Mouse (Mus musculus) hindbrain, embryonic 16.5 days (tissue): Measurements from ENCODE around the gene Calcoco1. TPM values are rescaled to one million over a fixed set of nuclear protein-coding genes. Genes with fewer than 3 reads are reported as not detected.

Source experiments
- ATAC-seq: fragments of 200-750 bp; cut with Nextera tagmentation; 2 replicates; pipeline ENCODE4 v1.8.0; 2017; ENCODE audit warnings: moderate TSS enrichment, moderate library complexity
- H3K27ac ChIP-seq: fragments of 300-500 bp; sonication (generic); 2 replicates; pipeline ENCODE4 v1.5.1; 2014; ENCODE audit warnings: low read depth, mild to moderate bottlenecking, control low read depth, low read length, moderate library complexity
- H3K27me3 ChIP-seq: fragments of 300-500 bp; sonication (generic); replicated peaks from 2 replicates; pipeline ENCODE4 v1.6.1; 2014; ENCODE audit warnings: low read length; ENCODE audit not compliant: control insufficient read depth, insufficient read depth
- H3K36me3 ChIP-seq: fragments of 300-500 bp; sonication (generic); 2 replicates; pipeline ENCODE4 v1.6.1; 2014; ENCODE audit warnings: mild to moderate bottlenecking, low read length, moderate library complexity, mixed read lengths; ENCODE audit not compliant: control insufficient read depth, insufficient read depth
- H3K4me1 ChIP-seq: fragments of 300-500 bp; sonication (generic); 2 replicates; pipeline ENCODE4 v1.6.1; 2014; ENCODE audit warnings: low read depth, low read length; ENCODE audit not compliant: control insufficient read depth, insufficient read depth
- H3K4me2 ChIP-seq: fragments of 300-500 bp; sonication (generic); 2 replicates; pipeline ENCODE4 v1.6.1; 2014; ENCODE audit warnings: mild to moderate bottlenecking, low read length, control low read depth, moderate library complexity
- H3K4me3 ChIP-seq: fragments of 300-500 bp; sonication (generic); 2 replicates; pipeline ENCODE4 v1.5.1; 2014; ENCODE audit warnings: mild to moderate bottlenecking, low read length, control low read depth, moderate library complexity
- H3K9ac ChIP-seq: fragments of 300-500 bp; sonication (generic); 2 replicates; pipeline ENCODE4 v1.6.1; 2014; ENCODE audit warnings: low read depth, mild to moderate bottlenecking, control low read depth, low read length, moderate library complexity
- H3K9me3 ChIP-seq: fragments of 300-500 bp; sonication (generic); 2 replicates; pipeline ENCODE4 v1.6.1; 2014; ENCODE audit warnings: mild to moderate bottlenecking, low read length, moderate library complexity; ENCODE audit not compliant: control insufficient read depth
- WGBS: fragments of 180-500 bp; shearing (Covaris S2); extraction: QIAGEN DNeasy Blood & Tissue Kit; methylation state at CpG from one replicate; pipeline ENCODE4 v1.1.7; 2014; 5-methylcytosine and 5-hydroxymethylcytosine counted together
- polyA plus RNA-seq: library from polyadenylated mRNA; unstranded; fragments of >200 nt; fragmentation: Nextera tagmentation; extraction: Ambion mirVana; gene quantifications from 2 replicates; pipeline ENCODE4 v1.2.1, GENCODE M21; 2015

The Calcoco1 gene
- polyA plus RNA-seq, 1 experiment from 2014 or later, result 34.6 TPM

DNA sequence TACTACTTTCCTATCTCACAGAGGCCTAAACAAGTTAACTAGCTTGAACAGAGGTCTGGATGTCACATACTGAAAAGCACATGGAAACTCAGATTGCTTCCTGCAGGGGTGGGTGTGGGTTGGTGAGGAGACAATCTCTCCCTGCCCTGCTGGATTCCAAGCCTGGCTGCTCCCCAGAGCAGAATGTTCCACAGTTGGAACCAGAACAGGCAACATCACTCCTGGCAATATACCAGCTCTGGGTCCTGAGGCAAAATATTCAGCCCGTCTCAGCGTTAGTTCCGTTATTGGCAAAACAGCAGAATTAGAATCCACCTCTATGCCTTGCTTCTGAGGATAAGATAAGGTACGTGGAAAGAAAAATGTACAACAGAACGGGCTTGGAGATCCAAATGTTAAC, 28.3 kb upstream of the Calcoco1 start:
- Histone ChIP-seq H3K9ac (no peak overlapping the region), H3K4me1 (peaks cover 22% of the 10 kb centered on the region), H3K4me2 (no peak overlapping the region), H3K27ac (no peak overlapping the region), H3K4me3 (no peak overlapping the region), H3K27me3 (no peaks in the 10 kb centered on the region; the same call in 1 of the 2 replicates), H3K9me3 (no peaks in the 10 kb centered on the region), H3K36me3 (no peaks in the 10 kb centered on the region)
- WGBS, result 64% methylated on average over 5 of the region's 5 CpGs
- no peak for ATAC-seq

DNA sequence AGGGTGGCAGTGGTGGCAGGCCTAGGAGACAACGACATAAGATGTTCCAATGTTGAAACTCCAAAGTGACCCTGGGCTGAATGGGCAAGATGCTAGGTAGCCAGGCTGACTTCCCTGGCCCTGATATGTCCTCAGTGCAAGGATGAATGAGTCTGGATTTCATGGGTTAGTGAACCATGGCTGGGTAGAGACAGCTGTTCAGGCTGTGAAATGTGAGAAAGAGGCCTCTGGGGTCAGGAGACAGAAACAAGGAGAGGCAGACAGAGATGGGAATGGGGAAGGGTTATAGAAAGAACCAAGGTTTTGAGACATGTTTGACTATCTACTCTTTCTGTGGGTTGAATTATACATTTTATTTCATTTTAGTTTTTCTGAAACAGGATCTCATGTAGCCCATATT, 27.1 kb upstream of the Calcoco1 start:
- Histone ChIP-seq H3K36me3 (no peaks in the 10 kb centered on the region), H3K9me3 (no peaks in the 10 kb centered on the region), H3K27me3 (peaks cover 2% of the 10 kb centered on the region; the same call in 1 of the 2 replicates), H3K4me1 (peaks cover 33% of the 10 kb centered on the region), H3K4me3 (no peak overlapping the region), H3K4me2 (no peak overlapping the region), H3K9ac (no peak overlapping the region), H3K27ac (no peak overlapping the region)
- 59% methylated on average over 1 of the region's 1 CpGs for WGBS
- no peak for ATAC-seq

DNA sequence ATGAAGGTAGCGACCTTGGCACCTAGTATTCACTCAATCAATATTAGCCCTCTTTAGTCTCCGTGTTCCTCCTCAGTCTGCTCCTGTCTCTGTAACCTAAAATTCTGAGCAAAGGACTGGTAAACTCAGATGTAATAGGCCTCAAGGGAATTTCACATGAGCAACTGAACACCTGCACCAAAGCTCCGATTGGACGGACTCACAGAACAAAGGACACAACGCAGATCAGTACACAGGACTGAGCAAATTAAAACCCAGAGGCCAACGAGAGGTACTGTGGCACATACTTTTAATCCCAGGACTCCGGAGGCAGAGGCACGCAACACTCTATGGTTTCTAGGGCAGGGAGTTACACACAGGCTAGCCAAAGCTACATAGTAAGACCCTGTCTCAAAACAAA, 25.9 kb upstream of the Calcoco1 start:
- no peak overlapping the region for H3K4me3 ChIP-seq
- peak overlapping the region; percentile 76 for H3K9ac ChIP-seq
- peaks cover 45% of the 10 kb centered on the region for H3K4me1 ChIP-seq
- H3K9me3 ChIP-seq, result no peaks in the 10 kb centered on the region
- WGBS, result 25% methylated on average over 8 of the region's 8 CpGs
- peak overlapping the region; percentile 93 for H3K27ac ChIP-seq
- H3K36me3 ChIP-seq, result no peaks in the 10 kb centered on the region
- no peak for ATAC-seq
- H3K4me2 ChIP-seq, result peak overlapping the region; percentile 82
- H3K27me3 ChIP-seq, result peaks cover 2% of the 10 kb centered on the region

DNA sequence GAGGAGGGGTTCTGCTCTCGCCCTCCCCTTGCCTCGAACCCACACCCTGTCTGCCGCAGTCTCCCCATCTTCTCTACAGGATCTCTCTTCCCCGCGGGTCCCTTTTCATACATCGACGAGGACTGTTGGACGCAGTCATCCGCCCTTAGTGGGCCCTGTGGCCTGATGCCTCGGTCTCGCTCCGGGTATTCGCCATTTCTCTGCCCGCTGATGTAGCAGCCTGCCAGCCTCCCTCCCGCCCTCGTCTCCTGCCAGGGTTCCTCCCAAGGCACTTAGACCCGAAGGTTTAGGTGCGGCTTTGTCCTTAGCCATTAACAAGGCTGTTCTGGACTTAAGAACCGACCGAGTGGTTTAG, 25.3 kb upstream of the Calcoco1 start:
- Histone ChIP-seq H3K4me1 (peaks cover 45% of the 10 kb centered on the region), H3K27ac (peak overlapping the region; percentile 93), H3K36me3 (no peaks in the 10 kb centered on the region), H3K27me3 (peaks cover 2% of the 10 kb centered on the region; the same call in 1 of the 2 replicates), H3K9ac (peak overlapping the region; percentile 76), H3K4me2 (peak overlapping the region; percentile 82), H3K9me3 (no peaks in the 10 kb centered on the region), H3K4me3 (peak overlapping the region; percentile 45)
- no peak for ATAC-seq
- WGBS, result 2% methylated on average over 18 of the region's 20 CpGs

DNA sequence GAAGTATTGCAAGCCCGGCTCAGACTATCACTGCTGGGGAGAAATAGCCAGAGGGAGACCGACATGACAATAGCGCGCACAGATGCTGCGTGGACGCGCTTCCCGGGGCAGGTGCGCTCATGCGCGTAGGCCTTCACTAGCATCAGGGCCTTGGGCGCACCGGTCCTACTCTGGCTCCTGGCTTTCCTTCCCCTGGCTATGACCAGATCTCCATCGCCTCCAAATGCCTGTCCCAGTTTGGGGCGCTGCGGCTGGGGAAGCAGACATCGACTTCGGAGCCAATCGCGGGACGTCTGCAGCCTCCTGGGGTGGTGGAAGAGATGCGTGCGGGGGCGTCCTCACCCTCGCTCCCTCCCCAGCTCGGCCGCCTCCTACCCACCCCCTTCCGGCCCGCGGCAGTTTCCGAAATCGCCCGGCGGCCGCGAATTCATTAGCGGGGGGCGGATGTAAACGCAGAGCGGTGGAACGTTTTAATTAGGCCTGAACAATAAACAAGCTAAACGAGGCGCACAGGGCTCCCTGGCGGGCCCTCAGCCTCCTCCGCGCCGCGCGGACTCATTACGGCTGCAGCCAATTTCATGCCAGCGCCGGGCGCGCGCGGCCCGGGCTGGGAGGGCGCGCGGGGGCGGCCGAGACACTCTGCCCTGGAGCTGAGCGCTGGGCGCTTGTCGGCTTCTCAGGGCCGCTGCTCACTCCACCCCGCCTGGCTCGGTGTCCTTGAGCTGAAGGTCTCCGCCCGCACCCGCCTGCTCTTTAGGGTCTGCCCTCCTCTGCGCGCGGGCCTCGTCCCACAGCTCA, 24.7 kb upstream of the Calcoco1 start:
- Histone ChIP-seq H3K27me3 (peaks cover 2% of the 10 kb centered on the region; the same call in 1 of the 2 replicates), H3K4me3 (peak overlapping the region; percentile 45), H3K4me2 (peak overlapping the region; percentile 82), H3K27ac (peak overlapping the region; percentile 93), H3K36me3 (no peaks in the 10 kb centered on the region), H3K4me1 (peaks cover 45% of the 10 kb centered on the region), H3K9me3 (no peaks in the 10 kb centered on the region), H3K9ac (peak overlapping the region; percentile 76)
- 0% methylated on average over 71 of the region's 75 CpGs for WGBS
- ATAC-seq, result peak; percentile 67

DNA sequence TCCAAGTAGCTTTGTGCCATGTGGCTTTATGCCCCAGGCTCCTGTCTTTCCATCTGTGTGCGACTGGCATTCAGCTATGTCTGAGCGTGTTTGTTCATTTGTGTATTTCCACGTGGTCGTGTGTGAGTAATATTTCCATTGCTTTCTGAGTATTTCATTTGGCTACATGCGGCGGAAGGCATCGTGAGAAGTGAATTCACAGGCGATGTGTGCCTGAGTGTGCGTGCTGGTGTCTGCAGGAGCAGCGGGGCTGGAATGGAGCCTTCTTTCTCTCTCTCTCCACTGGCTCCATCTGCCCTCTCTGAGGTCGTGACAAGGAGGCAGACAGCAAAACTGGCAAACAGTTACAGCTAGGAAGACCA, 24.1 kb upstream of the Calcoco1 start:
- H3K36me3 ChIP-seq, result no peaks in the 10 kb centered on the region
- peaks cover 2% of the 10 kb centered on the region; the same call in 1 of the 2 replicates for H3K27me3 ChIP-seq
- peak overlapping the region; percentile 82 for H3K4me2 ChIP-seq
- H3K9me3 ChIP-seq, result no peaks in the 10 kb centered on the region
- peak overlapping the region; percentile 93 for H3K27ac ChIP-seq
- peak; percentile 3; the same call in 1 of the 2 replicates for ATAC-seq
- peak overlapping the region; percentile 45 for H3K4me3 ChIP-seq
- H3K4me1 ChIP-seq, result peaks cover 45% of the 10 kb centered on the region
- 5% methylated on average over 11 of the region's 11 CpGs for WGBS
- peak overlapping the region; percentile 76 for H3K9ac ChIP-seq

DNA sequence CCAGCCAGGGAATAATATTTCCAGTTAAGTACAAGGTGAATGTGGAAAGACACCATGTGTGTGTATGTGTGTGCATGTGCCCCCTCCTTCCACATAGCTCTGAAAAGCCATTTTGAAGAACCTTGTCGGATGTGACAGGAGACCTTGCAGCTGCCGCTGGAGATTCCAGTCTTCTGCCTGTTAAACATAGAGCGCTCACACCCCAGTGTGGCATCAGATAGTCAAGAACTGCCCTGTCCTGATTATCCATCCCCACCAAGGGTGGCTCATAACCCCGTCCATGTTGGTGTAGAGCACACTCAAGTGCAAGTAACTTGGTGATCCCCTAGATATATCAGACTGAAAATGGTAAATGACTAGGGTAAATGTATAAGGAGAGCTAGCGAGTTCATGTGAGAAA, 23.4 kb upstream of the Calcoco1 start:
- peaks cover 2% of the 10 kb centered on the region; the same call in 1 of the 2 replicates for H3K27me3 ChIP-seq
- H3K27ac ChIP-seq, result peak overlapping the region; percentile 93
- no peaks in the 10 kb centered on the region for H3K9me3 ChIP-seq
- peaks cover 45% of the 10 kb centered on the region for H3K4me1 ChIP-seq
- 35% methylated on average over 5 of the region's 5 CpGs for WGBS
- H3K36me3 ChIP-seq, result no peaks in the 10 kb centered on the region
- no peak overlapping the region for H3K4me2 ChIP-seq
- H3K9ac ChIP-seq, result no peak overlapping the region
- H3K4me3 ChIP-seq, result no peak overlapping the region
- no peak for ATAC-seq

DNA sequence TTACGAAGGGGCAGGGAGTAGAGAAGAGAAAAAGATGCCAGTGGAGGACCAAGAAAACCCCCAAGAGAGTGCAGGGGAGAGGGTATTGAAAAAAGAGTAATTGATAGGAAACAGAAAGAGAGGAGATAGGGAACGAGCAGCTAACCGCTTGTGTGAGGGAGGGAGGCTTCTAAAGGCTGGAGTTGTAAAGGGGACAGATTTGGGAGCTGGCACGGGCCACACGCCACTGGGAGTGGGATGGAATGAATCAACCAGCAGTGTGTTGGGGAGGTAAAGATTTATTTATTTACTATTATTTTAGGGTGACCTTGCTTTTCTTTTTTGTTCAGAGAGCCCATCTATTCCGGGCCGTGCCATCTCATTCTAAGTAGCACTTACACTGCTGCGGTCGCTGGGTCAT, 22.9 kb upstream of the Calcoco1 start:
- WGBS, result 23% methylated on average over 9 of the region's 9 CpGs
- H3K4me2 ChIP-seq, result no peak overlapping the region
- no peak overlapping the region for H3K4me3 ChIP-seq
- no peaks in the 10 kb centered on the region for H3K9me3 ChIP-seq
- peaks cover 45% of the 10 kb centered on the region for H3K4me1 ChIP-seq
- H3K36me3 ChIP-seq, result no peaks in the 10 kb centered on the region
- H3K27ac ChIP-seq, result peak overlapping the region; percentile 93
- H3K9ac ChIP-seq, result peak overlapping the region; percentile 53
- H3K27me3 ChIP-seq, result peaks cover 2% of the 10 kb centered on the region; the same call in 1 of the 2 replicates
- no peak for ATAC-seq

DNA sequence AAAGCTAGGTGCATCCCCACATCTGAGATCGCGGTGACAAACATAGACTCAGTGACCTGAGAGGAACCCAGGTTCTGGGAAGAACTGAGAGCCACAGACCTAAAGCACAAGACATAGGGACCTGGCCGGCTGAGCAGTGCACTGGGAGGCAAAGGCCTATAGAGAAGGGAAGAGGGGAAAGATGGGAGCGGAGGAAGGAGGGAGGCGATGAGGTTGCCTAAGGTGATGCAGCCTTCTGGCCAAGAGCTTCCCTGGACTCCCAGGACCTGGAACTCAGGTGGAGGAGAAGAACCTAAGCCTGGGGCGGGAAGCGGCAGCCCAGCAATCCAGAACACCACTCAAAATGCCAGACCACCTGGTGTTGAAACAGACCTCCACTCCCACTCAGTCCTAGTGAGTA, 22.4 kb upstream of the Calcoco1 start:
- Histone ChIP-seq H3K4me1 (peaks cover 45% of the 10 kb centered on the region), H3K9ac (peak overlapping the region; percentile 53), H3K9me3 (no peaks in the 10 kb centered on the region), H3K4me2 (peak overlapping the region; percentile 18; the same call in 1 of the 2 replicates), H3K27ac (peak overlapping the region; percentile 93), H3K36me3 (no peaks in the 10 kb centered on the region), H3K27me3 (peaks cover 2% of the 10 kb centered on the region; the same call in 1 of the 2 replicates), H3K4me3 (no peak overlapping the region)
- no peak for ATAC-seq
- WGBS, result 14% methylated on average over 7 of the region's 7 CpGs
